7 mouse cellular contexts compared by ENCODE assay signal in the genomic region with DNA sequence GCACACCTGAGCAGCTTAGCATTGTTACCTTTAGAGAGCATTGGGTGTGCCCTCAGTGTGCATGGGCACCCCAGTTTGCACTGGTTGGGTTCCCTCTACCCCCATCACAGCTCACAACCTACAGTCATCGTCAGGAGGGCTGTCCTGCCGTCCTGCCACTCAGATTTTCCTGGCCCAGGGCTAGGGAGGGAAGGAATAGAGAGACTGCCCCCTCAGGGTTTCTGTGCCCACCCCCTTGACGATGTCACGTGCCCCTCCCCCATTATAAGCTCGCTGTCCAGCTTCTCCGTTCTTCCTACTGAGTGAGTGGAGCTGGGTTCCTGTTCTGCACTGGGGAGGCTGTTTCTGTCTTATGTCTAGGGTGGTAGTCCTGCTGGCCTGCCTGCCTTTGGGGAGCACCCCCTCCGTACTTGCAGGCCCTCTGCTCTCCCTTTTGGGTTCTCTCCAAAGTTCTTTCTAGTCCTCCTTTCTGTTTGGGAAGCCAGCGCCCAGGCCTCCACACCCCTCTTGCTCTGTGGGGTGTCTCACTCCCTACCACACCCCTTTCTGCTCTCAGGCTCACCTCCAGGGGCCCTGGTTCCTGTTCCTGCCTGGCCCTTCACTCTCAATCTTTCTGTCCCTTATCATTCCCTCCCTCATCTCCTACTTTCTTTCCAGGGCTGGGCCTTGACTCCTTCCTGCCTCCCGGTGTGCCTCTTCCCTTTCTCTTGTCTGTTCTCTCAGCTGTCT. TPM values are rescaled to one million over a fixed set of nuclear protein-coding genes. Genes with fewer than 3 reads are reported as not detected.
DNase-seq lines count a peak whose midpoint lies in the region; ATAC-seq and TF ChIP-seq lines count a peak whose summit lies in the region.

No protein-coding gene starts in this region.

- TF ChIP-seq CTCF in liver, adult 2 months (IDR thresholded peaks at IDR 0.05; ENCODE audit: low read depth, low read length): no peak
- TF ChIP-seq CTCF in small intestine, adult 2 months (IDR thresholded peaks at IDR 0.05; ENCODE audit: extremely low read depth, insufficient read length, insufficient replicate concordance, low read depth, low read length): no peak

- peaks cover 4% of the 10 kb centered on the region; the same call in 1 of the 2 replicates for H3K36me3 ChIP-seq in liver, adult 2 months (ENCODE audit: control insufficient read depth, insufficient read depth, low read length)
- peaks cover 3% of the 10 kb centered on the region; the same call in 1 of the 2 replicates for H3K36me3 ChIP-seq in forebrain, embryonic 11.5 days (ENCODE audit: control insufficient read depth, insufficient read depth, low read length)
- peaks cover 30% of the 10 kb centered on the region for H3K36me3 ChIP-seq in limb, embryonic 13.5 days
- peaks cover 22% of the 10 kb centered on the region for H3K36me3 ChIP-seq in small intestine, adult 2 months (ENCODE audit: control insufficient read depth, insufficient read depth, low read length)

- no peak for DNase-seq in liver, adult 2 months (ENCODE audit: extremely low read depth, low read depth, low spot score)
- DNase-seq in liver: no peak
- no peak for DNase-seq in forebrain, embryonic 11.5 days (ENCODE audit: low spot score)
- DNase-seq in spleen, adult 18-20 months: no peak
- no peak for DNase-seq in Muller cell, postnatal 12 days (ENCODE audit: inconsistent ontology term)

- H3K4me1 ChIP-seq in liver, adult 2 months (ENCODE audit: control insufficient read depth, insufficient read depth, low read length): peaks cover 13% of the 10 kb centered on the region
- peaks cover 38% of the 10 kb centered on the region for H3K4me1 ChIP-seq in forebrain, embryonic 11.5 days (replicated peaks; ENCODE audit: control insufficient read depth, insufficient read depth, low read length)
- H3K4me1 ChIP-seq in limb, embryonic 13.5 days: peaks cover 55% of the 10 kb centered on the region
- peaks cover 31% of the 10 kb centered on the region for H3K4me1 ChIP-seq in small intestine, adult 2 months (ENCODE audit: control insufficient read depth, insufficient read depth, insufficient read length, low read length)

- peaks cover 6% of the 10 kb centered on the region; the same call in 1 of the 2 replicates for H3K79me2 ChIP-seq in liver, adult 2 months (ENCODE audit: control insufficient read depth, insufficient read depth, low read length)

- H3K27ac ChIP-seq in liver, adult 2 months (replicated peaks; ENCODE audit: insufficient read depth, low read depth, low read length): no peak overlapping the region
- H3K27ac ChIP-seq in forebrain, embryonic 11.5 days (ENCODE audit: low read depth, low read length): no peak overlapping the region
- H3K27ac ChIP-seq in limb, embryonic 13.5 days: peak overlapping the region; percentile 91; the same call in 1 of the 2 replicates
- H3K27ac ChIP-seq in small intestine, adult 2 months (ENCODE audit: insufficient read depth, low read depth, low read length): peak overlapping the region; percentile 75

- H3K4me2 ChIP-seq in forebrain, embryonic 11.5 days (ENCODE audit: low read depth, low read length, severe bottlenecking): peak overlapping the region; percentile 77
- peak overlapping the region; percentile 95 for H3K4me2 ChIP-seq in limb, embryonic 13.5 days (replicated peaks)

- WGBS in liver, adult 2 months: 40% methylated on average over 9 of the region's 9 CpGs
- 6% methylated on average over 9 of the region's 9 CpGs for WGBS in forebrain, embryonic 11.5 days
- WGBS in limb, embryonic 13.5 days: 13% methylated on average over 9 of the region's 9 CpGs
- WGBS in small intestine, adult 2 months: 13% methylated on average over 9 of the region's 9 CpGs

- TF ChIP-seq POLR2A in liver, adult 2 months (IDR thresholded peaks at IDR 0.05; ENCODE audit: extremely low read depth, insufficient read depth, low read length): no peak
- no peak for TF ChIP-seq POLR2A in small intestine, adult 2 months (IDR thresholded peaks at IDR 0.05; ENCODE audit: low read depth, low read length)

- H3K27me3 ChIP-seq in liver, adult 2 months (ENCODE audit: control insufficient read depth, insufficient read depth, low read length): no peaks in the 10 kb centered on the region
- peaks cover 2% of the 10 kb centered on the region; the same call in 1 of the 2 replicates for H3K27me3 ChIP-seq in forebrain, embryonic 11.5 days (ENCODE audit: control insufficient read depth, insufficient read depth, low read length)
- no peaks in the 10 kb centered on the region for H3K27me3 ChIP-seq in limb, embryonic 13.5 days
- no peaks in the 10 kb centered on the region for H3K27me3 ChIP-seq in small intestine, adult 2 months (ENCODE audit: control insufficient read depth, insufficient read depth, low read length)

- H3K9me3 ChIP-seq in forebrain, embryonic 11.5 days (ENCODE audit: control insufficient read depth, low read length): no peaks in the 10 kb centered on the region
- no peaks in the 10 kb centered on the region for H3K9me3 ChIP-seq in limb, embryonic 13.5 days

- H3K9ac ChIP-seq in liver, adult 2 months (ENCODE audit: low read depth, low read length): 0 out of 2 replicates have a peak overlapping the region, but pooled peaks have one; percentile 8
- peak overlapping the region; percentile 64 for H3K9ac ChIP-seq in forebrain, embryonic 11.5 days (ENCODE audit: low read length)
- peak overlapping the region; percentile 82 for H3K9ac ChIP-seq in limb, embryonic 13.5 days

- no peak for ATAC-seq in forebrain, embryonic 11.5 days (replicated peaks; ENCODE audit: low FRiP score)
- no peak for ATAC-seq in limb, embryonic 13.5 days (ENCODE audit: low FRiP score, low read depth)

- no peak overlapping the region for H3K4me3 ChIP-seq in liver, adult 2 months (ENCODE audit: insufficient read depth, low read depth, low read length)
- H3K4me3 ChIP-seq in forebrain, embryonic 11.5 days (ENCODE audit: low read depth, low read length): peak overlapping the region; percentile 60; the same call in 1 of the 2 replicates
- peak overlapping the region; percentile 70 for H3K4me3 ChIP-seq in limb, embryonic 13.5 days
- peak overlapping the region; percentile 73 for H3K4me3 ChIP-seq in small intestine, adult 2 months (ENCODE audit: low read depth, low read length)

RNA-seq across cellular contexts. Expression of gene Slc4a2, which starts 3.1 kb away (rescaled TPM):
- 15.4 and 22.7 TPM in 2 replicates for total RNA-seq in liver, adult 2 months (2014; rRNA removed)
- polyA plus RNA-seq in liver, adult 2 months (2012; rRNA removed): 33.5 and 40.4 TPM in 2 replicates
- 28.4 and 28.7 TPM in 2 replicates for polyA plus RNA-seq in forebrain, embryonic 11.5 days (2014; fragmentation: Nextera tagmentation; extraction: Ambion mirVana)
- 39.5 and 42.0 TPM in 2 replicates for polyA plus RNA-seq in limb, embryonic 13.5 days (2015; fragmentation: Nextera tagmentation; extraction: Ambion mirVana)
- 51.4 and 90.6 TPM in 2 replicates for polyA plus RNA-seq in small intestine, adult 2 months (2012; rRNA removed)

RNA-seq across cellular contexts. Expression of gene Cdk5, which starts 3.4 kb away (rescaled TPM):
- total RNA-seq in liver, adult 2 months (2014; rRNA removed): 9.5 and 10.0 TPM in 2 replicates
- 34.6 and 38.4 TPM in 2 replicates for polyA plus RNA-seq in liver, adult 2 months (2012; rRNA removed)
- polyA plus RNA-seq in forebrain, embryonic 11.5 days (2014; fragmentation: Nextera tagmentation; extraction: Ambion mirVana): 47.5 and 53.9 TPM in 2 replicates
- polyA plus RNA-seq in limb, embryonic 13.5 days (2015; fragmentation: Nextera tagmentation; extraction: Ambion mirVana): 53.5 and 59.5 TPM in 2 replicates
- polyA plus RNA-seq in small intestine, adult 2 months (2012; rRNA removed): 34.0 and 64.7 TPM in 2 replicates

RNA-seq across cellular contexts. Expression of gene Asic3, which starts 13.5 kb away (rescaled TPM):
- total RNA-seq in liver, adult 2 months (2014; rRNA removed): not detected in 2 replicates
- 0.12 and 0.84 TPM in 2 replicates for polyA plus RNA-seq in liver, adult 2 months (2012; rRNA removed)
- polyA plus RNA-seq in forebrain, embryonic 11.5 days (2014; fragmentation: Nextera tagmentation; extraction: Ambion mirVana): not detected in 2 replicates
- polyA plus RNA-seq in limb, embryonic 13.5 days (2015; fragmentation: Nextera tagmentation; extraction: Ambion mirVana): 1.7 and 2.0 TPM in 2 replicates
- 0.58 and 1.9 TPM in 2 replicates for polyA plus RNA-seq in small intestine, adult 2 months (2012; rRNA removed)

RNA-seq across cellular contexts. Expression of gene Fastk, which starts 18.4 kb away (rescaled TPM):
- total RNA-seq in liver, adult 2 months (2014; rRNA removed): 22.3 and 28.5 TPM in 2 replicates
- 104 and 166 TPM in 2 replicates for polyA plus RNA-seq in liver, adult 2 months (2012; rRNA removed)
- polyA plus RNA-seq in forebrain, embryonic 11.5 days (2014; fragmentation: Nextera tagmentation; extraction: Ambion mirVana): 104 and 116 TPM in 2 replicates
- polyA plus RNA-seq in limb, embryonic 13.5 days (2015; fragmentation: Nextera tagmentation; extraction: Ambion mirVana): 120 TPM in 2 replicates
- 159 and 230 TPM in 2 replicates for polyA plus RNA-seq in small intestine, adult 2 months (2012; rRNA removed)

RNA-seq across cellular contexts. Expression of gene Tmub1, which starts 20.9 kb away (rescaled TPM):
- 5.2 and 6.2 TPM in 2 replicates for total RNA-seq in liver, adult 2 months (2014; rRNA removed)
- 30.7 and 35.2 TPM in 2 replicates for polyA plus RNA-seq in liver, adult 2 months (2012; rRNA removed)
- polyA plus RNA-seq in forebrain, embryonic 11.5 days (2014; fragmentation: Nextera tagmentation; extraction: Ambion mirVana): 30.2 and 31.8 TPM in 2 replicates
- polyA plus RNA-seq in limb, embryonic 13.5 days (2015; fragmentation: Nextera tagmentation; extraction: Ambion mirVana): 23.7 and 24.6 TPM in 2 replicates
- polyA plus RNA-seq in small intestine, adult 2 months (2012; rRNA removed): 51.7 and 135 TPM in 2 replicates

Comparison
In these comparisons a context has a peak if more than half of its experiments do, and no peak if none do; other contexts are left out.
1. H3K27ac ChIP-seq: peak in limb, embryonic 13.5 days (single experiment) and small intestine, adult 2 months (single experiment); none in liver, adult 2 months (single experiment) and forebrain, embryonic 11.5 days (single experiment).
2. H3K9ac ChIP-seq: peak in every context shown above with its lines; median percentile 82 in limb, embryonic 13.5 days; 64 in forebrain, embryonic 11.5 days; 8 in liver, adult 2 months.